Mouse (Mus musculus) lung, adult 2 months (tissue): ENCODE measurements around the gene Slc4a8.

Experiments used
- CTCF ChIP-seq: fragments of 200-500 bp; IDR thresholded peaks from 2 replicates; pipeline ENCODE4 v1.5.1; 2011; ENCODE audit warnings: mild to moderate bottlenecking, low read length, control low read depth; ENCODE audit not compliant: insufficient read depth
- POLR2A ChIP-seq: fragments of 200-500 bp; IDR thresholded peaks from 2 replicates; pipeline ENCODE4 v1.6.1; 2011; ENCODE audit warnings: low read depth, mild to moderate bottlenecking, control low read depth, low read length, borderline replicate concordance; ENCODE audit errors: extremely low read depth

GRCm38 (mm10) chr15:100800914-100801313 is 39.4 kb downstream of the Slc4a8 start:
- TF ChIP-seq POLR2A (no peak), CTCF (no peak)
